Mouse (Mus musculus) lung, postnatal 0 days (tissue): ENCODE measurements at regions not wholly inside any gene's neighbourhood (a gene's known extent, or its start where the extent isn't known, plus 50 kb on each side); places are given as distances from the start of the nearest gene placed in this dataset.

Source experiments
- CTCF ChIP-seq: IDR thresholded peaks from 2 replicates; pipeline ENCODE4 v1.5.1; 2016; ENCODE audit warnings: antibody characterized with exemption, mild to moderate bottlenecking
- EP300 ChIP-seq: IDR thresholded peaks from 2 replicates; pipeline ENCODE4 v1.6.1; 2016; ENCODE audit warnings: antibody characterized with exemption, mild to moderate bottlenecking, control low read depth

DNA sequence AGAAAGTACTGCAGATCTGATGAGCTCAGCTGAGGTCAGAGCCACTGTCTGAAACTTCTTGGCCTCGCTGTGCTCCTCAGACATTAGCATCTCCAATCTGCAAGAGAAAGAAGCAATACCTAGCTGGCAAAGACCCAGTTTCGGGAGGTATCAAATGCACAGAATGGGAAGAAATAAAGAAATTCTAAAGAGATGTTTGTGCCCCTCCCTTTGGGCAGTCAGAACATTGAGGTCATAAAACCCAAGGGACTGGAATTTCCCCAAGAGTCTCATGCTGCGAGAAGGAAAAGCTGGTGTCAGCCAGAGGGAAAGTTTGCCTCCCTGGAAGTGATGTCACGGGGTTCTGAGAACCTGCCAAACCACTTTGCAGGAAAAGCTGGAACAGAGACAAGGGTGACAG, 277.6 kb downstream of the Pdcd6ip start:
- no peak for TF ChIP-seq CTCF
- TF ChIP-seq EP300 = no peak
